ENCODE assay signal across 7 mouse cellular contexts in the genomic region with DNA sequence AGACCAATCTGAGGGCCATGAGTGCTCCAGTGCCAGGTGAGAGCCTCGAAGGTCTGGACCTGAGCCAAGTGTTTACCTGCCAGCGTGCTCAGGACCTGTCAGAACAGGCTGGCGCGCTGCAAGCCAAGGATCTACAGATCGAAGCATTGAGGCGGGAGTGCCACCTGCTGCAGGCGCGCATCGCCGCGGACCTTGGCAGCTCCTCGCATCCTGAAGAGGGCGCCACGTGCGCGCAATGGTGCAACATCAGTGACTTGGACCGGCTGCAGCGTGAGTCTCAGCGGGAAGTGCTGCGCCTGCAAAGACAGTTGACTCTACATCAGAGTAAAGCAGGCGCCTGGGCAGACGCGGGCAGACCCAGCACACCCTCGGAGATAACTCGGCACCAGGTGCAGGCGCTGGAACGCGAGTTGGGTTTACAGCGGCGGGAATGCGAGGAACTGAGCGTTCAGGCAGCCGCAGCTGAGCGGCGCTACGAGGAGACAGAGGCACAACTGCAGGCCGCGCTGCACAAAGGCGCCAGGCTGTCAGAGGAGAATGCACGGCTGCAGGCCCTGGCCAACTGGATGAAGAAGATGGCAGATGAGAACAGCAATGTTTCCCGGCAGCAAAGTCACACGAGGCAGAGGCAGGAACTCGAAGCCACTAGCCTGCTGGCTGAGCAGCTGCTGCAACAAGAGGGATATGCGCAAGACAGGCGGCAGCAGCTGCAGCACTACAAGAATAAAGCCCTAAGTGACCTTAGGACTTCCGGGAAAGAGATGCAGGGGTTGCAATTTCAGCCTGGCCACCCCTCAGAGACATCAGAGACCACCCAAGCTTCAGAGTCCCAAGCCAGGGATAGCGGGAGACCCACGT. TPM values are rescaled to one million over a fixed set of nuclear protein-coding genes. Genes with fewer than 3 reads are reported as not detected.
DNase-seq lines count a peak whose midpoint lies in the region; ATAC-seq and TF ChIP-seq lines count a peak whose summit lies in the region.

No protein-coding gene starts in this region.

- H3K4me2 ChIP-seq in heart, embryonic 11.5 days: peak overlapping the region; percentile 92
- H3K4me2 ChIP-seq in kidney, embryonic 16.5 days (replicated peaks; ENCODE audit: low read depth, low read length): peak overlapping the region; percentile 99

- TF ChIP-seq POLR2A in bone marrow macrophage, adult 2 months (IDR thresholded peaks at IDR 0.05; ENCODE audit: borderline replicate concordance, low read depth, low read length): no peak

- H3K27me3 ChIP-seq in heart, embryonic 11.5 days (ENCODE audit: control insufficient read depth, insufficient read depth, low read length): peaks cover 16% of the 10 kb centered on the region
- H3K27me3 ChIP-seq in kidney, embryonic 16.5 days (ENCODE audit: insufficient read depth, low read length): peaks cover 9% of the 10 kb centered on the region

- no peak overlapping the region for H3K27ac ChIP-seq in bone marrow macrophage, adult 2 months (ENCODE audit: insufficient read depth, low read depth, low read length)
- no peak overlapping the region for H3K27ac ChIP-seq in heart, embryonic 11.5 days (ENCODE audit: low read depth, low read length)
- H3K27ac ChIP-seq in kidney, embryonic 16.5 days (ENCODE audit: low read length): peak overlapping the region; percentile 17; the same call in 1 of the 2 replicates

- no peaks in the 10 kb centered on the region for H3K36me3 ChIP-seq in heart, embryonic 11.5 days (ENCODE audit: control insufficient read depth, insufficient read depth, low read length)
- H3K36me3 ChIP-seq in kidney, embryonic 16.5 days (ENCODE audit: insufficient read depth, low read length): no peaks in the 10 kb centered on the region

- DNase-seq in liver: peak; percentile 92
- DNase-seq in monocyte, adult 2 months (ENCODE audit: low read depth in 1 of 2, low spot score in 2 of 2): peak; percentile 74 to 82
- peak; percentile 76 to 85 for DNase-seq in spleen, postnatal 14 days (ENCODE audit: low spot score in 2 of 2)

- H3K4me1 ChIP-seq in bone marrow macrophage, adult 2 months (ENCODE audit: control insufficient read depth, insufficient read depth, low read length): no peaks in the 10 kb centered on the region
- H3K4me1 ChIP-seq in heart, embryonic 11.5 days (ENCODE audit: control insufficient read depth, insufficient read depth, low read length): peaks cover 15% of the 10 kb centered on the region
- peaks cover 21% of the 10 kb centered on the region for H3K4me1 ChIP-seq in kidney, embryonic 16.5 days (ENCODE audit: insufficient read depth, low read length)

- ATAC-seq in erythroblast, adult 5-6 weeks (replicated peaks; ENCODE audit: low FRiP score, poor library complexity, severe bottlenecking): peak; percentile 52
- peak; percentile 82 for ATAC-seq in heart, embryonic 11.5 days (replicated peaks; ENCODE audit: insufficient number of reproducible peaks, low FRiP score, low TSS enrichment)
- ATAC-seq in kidney, embryonic 16.5 days (ENCODE audit: low FRiP score, low TSS enrichment): peak; percentile 86

- 7% methylated on average over 48 of the region's 48 CpGs for WGBS in heart, embryonic 11.5 days (ENCODE audit: insufficient replicate concordance)
- 7% methylated on average over 48 of the region's 48 CpGs for WGBS in kidney, embryonic 16.5 days

- H3K4me3 ChIP-seq in bone marrow macrophage, adult 2 months (ENCODE audit: insufficient read depth, low read length): peak overlapping the region; percentile 72
- peak overlapping the region; percentile 50 for H3K4me3 ChIP-seq in heart, embryonic 11.5 days (ENCODE audit: low read depth, low read length)
- peak overlapping the region; percentile 64 for H3K4me3 ChIP-seq in kidney, embryonic 16.5 days (ENCODE audit: low read length)

- peak overlapping the region; percentile 48; the same call in 1 of the 2 replicates for H3K9ac ChIP-seq in heart, embryonic 11.5 days (ENCODE audit: low read depth, low read length)
- H3K9ac ChIP-seq in kidney, embryonic 16.5 days (replicated peaks; ENCODE audit: low read length): peak overlapping the region; percentile 37; the same call in 1 of the 2 replicates

- peak; percentile 65 for TF ChIP-seq CTCF in bone marrow macrophage, adult 2 months (IDR thresholded peaks at IDR 0.05; ENCODE audit: low read depth, low read length)

- H3K9me3 ChIP-seq in heart, embryonic 11.5 days (replicated peaks; ENCODE audit: control insufficient read depth, low read length): no peaks in the 10 kb centered on the region
- H3K9me3 ChIP-seq in kidney, embryonic 16.5 days (ENCODE audit: low read length): no peaks in the 10 kb centered on the region

RNA-seq across cellular contexts. Expression of gene Rimbp3, which starts 1.8 kb away (rescaled TPM):
- not detected in 2 replicates for polyA plus RNA-seq in bone marrow macrophage, adult 2 months (2012; ENCODE audit: insufficient read depth, insufficient read length, missing spikeins)
- total RNA-seq in erythroblast, adult 5-6 weeks (2015; ENCODE audit: low replicate concordance): 1.3 TPM in 1 of 2 replicates, not detected in the other
- 0.28 TPM in 1 of 2 replicates, not detected in the other for total RNA-seq in erythroblast, adult 5-6 weeks (2017; ENCODE audit: low replicate concordance)
- polyA plus RNA-seq in heart, embryonic 11.5 days (2014; fragmentation: Nextera tagmentation; extraction: Ambion mirVana): 0.04 and 0.34 TPM in 2 replicates
- 0.36 and 0.51 TPM in 2 replicates for polyA plus RNA-seq in kidney, embryonic 16.5 days (2015; fragmentation: Nextera tagmentation; extraction: Ambion mirVana)

RNA-seq across cellular contexts. Expression of gene Ube2l3, which starts 7.8 kb away (rescaled TPM):
- polyA plus RNA-seq in bone marrow macrophage, adult 2 months (2012; ENCODE audit: insufficient read depth, insufficient read length, missing spikeins): 208 and 222 TPM in 2 replicates
- 77.2 and 91.3 TPM in 2 replicates for total RNA-seq in erythroblast, adult 5-6 weeks (2015; ENCODE audit: low replicate concordance)
- 16.7 and 33.8 TPM in 2 replicates for total RNA-seq in erythroblast, adult 5-6 weeks (2017; ENCODE audit: low replicate concordance)
- polyA plus RNA-seq in heart, embryonic 11.5 days (2014; fragmentation: Nextera tagmentation; extraction: Ambion mirVana): 313 and 328 TPM in 2 replicates
- polyA plus RNA-seq in kidney, embryonic 16.5 days (2015; fragmentation: Nextera tagmentation; extraction: Ambion mirVana): 332 and 350 TPM in 2 replicates

RNA-seq across cellular contexts. Expression of gene Hic2, which starts 23.2 kb away (rescaled TPM):
- polyA plus RNA-seq in bone marrow macrophage, adult 2 months (2012; ENCODE audit: insufficient read depth, insufficient read length, missing spikeins): 1.9 and 2.0 TPM in 2 replicates
- 0.96 TPM in 1 of 2 replicates, not detected in the other for total RNA-seq in erythroblast, adult 5-6 weeks (2015; ENCODE audit: low replicate concordance)
- 0.14 and 0.60 TPM in 2 replicates for total RNA-seq in erythroblast, adult 5-6 weeks (2017; ENCODE audit: low replicate concordance)
- 4.5 and 4.8 TPM in 2 replicates for polyA plus RNA-seq in heart, embryonic 11.5 days (2014; fragmentation: Nextera tagmentation; extraction: Ambion mirVana)
- polyA plus RNA-seq in kidney, embryonic 16.5 days (2015; fragmentation: Nextera tagmentation; extraction: Ambion mirVana): 4.9 and 5.4 TPM in 2 replicates
